Mouse (Mus musculus): ENCODE data around the gene Mfap4.
A peak's percentile ranks its signal among the peaks of the same experiment; 100 is the strongest.

The Mfap4 gene

DNA sequence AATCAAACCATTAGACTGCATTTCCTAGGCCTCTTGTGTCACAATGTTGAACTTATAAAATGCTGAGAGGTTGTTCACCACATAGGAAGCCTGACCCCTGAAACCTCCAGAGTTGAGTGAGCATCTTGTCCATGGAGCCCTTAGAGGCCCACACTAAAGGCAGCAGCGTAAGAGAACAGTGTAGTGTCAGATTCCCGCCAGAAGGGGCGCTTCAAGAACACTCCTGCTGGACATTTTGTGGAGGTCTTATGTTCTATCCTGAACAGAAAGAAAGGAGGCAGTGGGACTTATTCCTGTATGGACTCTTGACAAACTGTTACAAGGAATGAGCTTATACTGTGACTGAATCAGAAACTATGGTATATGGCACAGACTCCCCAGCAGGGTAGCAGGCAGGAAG lies 29.7 kb downstream of the Mfap4 start:
- peak; percentile 70 for DNase-seq (ENCODE audit: low read depth)

DNA sequence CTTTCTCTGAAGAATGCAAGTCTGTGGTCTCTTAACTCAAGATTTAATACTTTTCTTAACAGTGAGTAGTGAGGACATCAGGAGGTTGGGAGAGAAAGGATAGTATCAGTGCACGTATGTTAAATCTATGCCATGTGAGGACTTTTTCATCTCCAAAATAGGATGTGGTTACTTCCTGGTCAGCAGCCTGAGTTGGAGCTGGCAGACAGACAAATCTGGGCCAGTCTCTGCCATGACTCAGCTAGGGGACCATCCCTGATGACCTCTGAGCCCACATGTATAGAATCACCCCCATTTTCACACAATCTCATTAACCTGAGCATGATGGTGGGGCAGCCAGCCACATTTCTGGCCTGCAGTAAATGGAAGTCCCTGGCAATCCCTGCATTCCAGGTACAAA lies 32.7 kb downstream of the Mfap4 start:
- DNase-seq (ENCODE audit: low read depth): peak; percentile 63

DNA sequence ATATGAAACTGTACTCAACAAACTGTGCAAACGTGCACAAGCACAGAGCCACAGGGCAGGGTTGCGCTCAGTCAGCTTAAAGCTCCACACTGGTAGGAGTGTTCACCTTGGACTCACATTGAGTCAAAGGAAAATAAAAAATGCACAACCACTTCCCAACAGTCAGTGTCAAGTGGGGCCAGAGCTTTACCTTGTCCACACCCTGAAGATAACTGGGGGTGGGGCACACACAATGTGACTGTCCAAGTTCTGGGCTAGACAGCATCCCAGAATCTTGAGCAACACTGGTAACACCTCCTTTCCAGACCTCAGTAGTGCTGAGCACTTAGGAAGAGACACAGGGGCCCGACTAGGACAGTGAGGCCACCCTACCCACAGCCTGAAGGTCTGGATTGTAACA lies 33.6 kb downstream of the Mfap4 start:
- no peak for DNase-seq (ENCODE audit: low read depth)

DNA sequence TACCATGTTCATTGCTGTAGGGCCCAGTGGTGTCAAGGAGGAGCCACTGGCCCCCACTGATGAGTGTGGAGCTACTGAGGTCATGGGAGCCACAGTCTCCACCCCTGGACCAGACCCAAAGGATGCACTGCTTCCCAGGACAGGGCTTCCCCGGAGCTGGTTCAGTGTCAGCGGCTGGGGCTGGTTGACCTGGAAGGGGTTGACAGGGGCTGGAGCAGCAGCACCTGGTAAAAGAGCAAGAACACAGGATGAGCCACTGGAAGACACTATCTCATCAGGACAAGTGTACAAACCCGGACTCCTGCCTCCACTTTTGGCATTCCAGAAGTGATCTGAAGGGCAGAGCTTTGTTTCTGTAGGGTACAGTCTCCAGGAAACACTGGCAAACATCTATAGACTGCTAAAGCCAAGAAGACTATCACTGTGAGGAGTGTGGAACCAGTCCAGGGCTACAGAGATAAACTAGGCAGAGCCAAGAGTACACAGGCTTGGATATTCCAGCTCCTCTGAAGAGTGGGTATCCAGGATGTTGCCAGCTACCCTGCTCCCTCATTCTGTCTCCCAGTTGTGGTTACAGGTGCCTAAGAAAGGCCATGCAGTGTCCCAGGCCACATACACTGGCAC lies 34.4 kb downstream of the Mfap4 start:
- no peak for DNase-seq (ENCODE audit: low read depth)

DNA sequence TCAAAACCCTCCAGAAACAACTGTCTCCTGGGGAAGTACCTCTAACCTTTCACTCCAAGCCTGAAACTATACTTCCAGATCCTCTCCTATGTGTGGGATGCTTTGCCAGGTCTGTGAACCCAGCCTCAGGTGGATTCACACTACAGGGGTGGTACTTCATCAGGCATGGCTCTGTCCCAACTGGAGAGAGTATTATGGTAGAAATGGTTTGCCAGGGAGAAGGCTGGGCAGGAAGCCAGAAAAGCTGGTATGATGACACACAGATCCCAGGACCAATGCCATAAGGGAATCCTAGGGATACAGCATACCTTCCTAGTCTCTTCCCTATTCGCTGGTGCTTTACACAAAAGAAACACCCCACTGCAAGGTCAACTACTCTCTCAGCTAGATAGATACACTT lies 41.6 kb downstream of the Mfap4 start:
- peak; percentile 68 for DNase-seq (ENCODE audit: low read depth)

DNA sequence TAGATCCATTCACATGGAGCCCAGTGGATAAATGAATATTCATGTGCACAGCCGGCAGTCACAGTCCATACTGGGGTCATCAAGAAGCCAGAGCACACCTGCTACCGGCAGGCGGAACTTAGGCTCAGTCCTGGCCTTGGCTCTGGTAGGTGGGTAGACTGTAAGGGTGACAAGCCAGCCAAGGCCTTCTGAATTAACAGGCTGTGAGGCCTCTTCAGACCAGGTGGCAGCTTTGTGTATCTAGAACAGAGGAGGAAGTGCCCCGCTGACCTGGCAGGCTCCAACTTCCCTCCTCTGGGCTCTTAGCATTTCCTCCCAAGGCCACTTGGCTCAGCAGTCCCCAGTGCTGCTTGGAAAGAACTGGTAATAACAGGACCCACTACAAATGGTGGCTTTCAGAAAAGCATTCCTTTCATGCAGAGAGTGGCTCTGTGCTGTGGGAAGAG lies 44.1 kb downstream of the Mfap4 start:
- no peak for DNase-seq (ENCODE audit: low read depth)

DNA sequence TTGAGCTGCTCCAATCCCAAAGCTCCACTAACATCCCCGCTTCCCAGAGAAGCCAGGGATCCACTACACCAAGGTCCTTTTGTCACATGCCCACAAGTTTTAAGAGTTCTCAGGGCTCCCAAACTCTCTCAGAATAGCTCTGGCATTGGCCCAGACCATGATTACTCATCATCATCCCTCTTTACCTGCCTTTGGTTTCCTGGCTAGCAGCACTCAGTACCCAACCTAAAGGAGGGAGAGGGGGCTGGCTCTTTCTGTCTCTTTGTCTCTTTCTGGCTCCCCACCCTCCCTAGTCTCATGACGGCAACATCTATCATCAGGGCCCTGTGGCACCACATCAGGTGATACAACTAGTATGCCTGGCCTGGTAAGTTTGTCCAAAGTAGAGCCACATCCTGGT lies 47.6 kb downstream of the Mfap4 start:
- DNase-seq (ENCODE audit: low read depth): peak; percentile 50

DNA sequence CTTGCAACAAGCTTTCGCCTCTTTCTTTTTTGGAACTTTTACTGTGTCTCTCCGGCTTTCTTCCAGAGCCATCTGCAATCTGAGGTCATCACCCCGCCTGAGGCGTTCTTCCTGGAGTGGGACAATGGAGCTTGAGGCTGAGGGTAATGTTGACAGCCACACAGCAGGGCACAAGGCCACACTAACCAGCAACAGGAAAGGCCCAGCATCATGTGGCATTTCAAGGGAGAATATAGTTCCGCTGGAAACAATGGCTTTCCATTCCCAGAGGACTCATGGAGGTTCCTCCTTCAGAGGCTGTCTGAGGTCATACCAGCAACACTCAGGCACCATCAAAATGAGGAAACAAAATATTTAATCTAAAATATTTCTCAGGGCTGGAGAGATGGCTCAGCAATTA lies 48.3 kb downstream of the Mfap4 start:
- DNase-seq (ENCODE audit: low read depth): no peak

DNA sequence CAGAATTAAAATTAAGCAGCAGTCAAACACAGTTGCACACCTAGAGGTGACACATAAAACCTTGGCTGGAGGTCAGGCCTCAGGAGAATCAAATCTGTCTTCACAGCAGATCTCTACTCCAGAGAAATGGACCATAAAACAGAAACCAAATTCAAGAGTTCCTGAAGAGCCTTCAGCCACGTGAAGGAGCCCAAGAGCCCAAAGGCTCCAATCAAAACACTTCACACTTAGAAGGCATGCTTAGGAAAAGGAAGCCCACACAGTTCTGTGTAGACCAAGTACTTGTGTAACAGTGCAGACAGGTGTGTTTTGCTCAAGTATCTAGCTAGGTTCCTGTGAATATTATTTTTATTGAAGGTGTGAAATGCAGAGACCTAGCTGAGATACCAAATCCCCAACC lies 50.3 kb downstream of the Mfap4 start:
- no peak for DNase-seq (ENCODE audit: low read depth)

DNA sequence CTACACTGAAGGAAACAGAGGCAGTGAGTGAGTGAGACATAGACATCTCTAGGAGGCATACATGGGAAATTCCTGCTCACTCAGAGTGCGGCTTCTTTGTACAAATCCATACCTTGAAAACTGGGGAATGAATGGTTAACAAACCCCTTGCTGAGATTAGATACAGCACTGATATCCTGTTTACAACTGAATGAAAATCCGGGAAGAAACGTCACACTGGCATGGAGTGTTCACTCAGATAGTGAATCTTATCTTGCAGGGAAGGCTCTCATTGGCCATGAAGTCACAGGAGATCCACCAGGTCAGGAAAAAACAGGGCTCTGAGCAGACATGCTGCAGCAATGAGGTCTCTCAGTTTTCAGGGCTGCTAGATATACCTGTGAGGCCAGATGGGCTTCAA lies 51.7 kb downstream of the Mfap4 start:
- no peak for DNase-seq (ENCODE audit: low read depth)

DNA sequence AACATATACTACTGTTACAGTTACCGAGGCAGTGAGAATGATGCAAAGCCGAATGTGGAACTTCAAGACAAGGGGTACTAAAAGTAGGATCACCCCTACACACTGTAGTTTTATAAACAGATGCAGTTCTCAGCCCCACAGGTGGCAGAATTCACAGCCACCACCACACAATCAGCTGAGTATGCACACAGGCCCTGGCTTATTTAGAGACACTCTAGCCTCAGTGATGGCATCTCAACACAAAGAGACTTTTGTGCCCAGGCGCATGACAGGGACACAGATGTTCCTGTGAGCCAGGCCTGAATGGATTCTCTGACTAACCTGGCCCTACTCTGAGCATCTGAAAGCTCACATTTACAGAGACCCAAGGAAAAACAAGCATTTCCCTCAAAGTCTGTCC lies 52.1 kb downstream of the Mfap4 start:
- no peak for DNase-seq (ENCODE audit: low read depth)
